Mouse (Mus musculus) midbrain, embryonic 16.5 days (tissue): ENCODE results near the gene Atp7a. TPM values are rescaled to one million over a fixed set of nuclear protein-coding genes. Genes with fewer than 3 reads are reported as not detected.

Experiments
- ATAC-seq: fragments of 200-750 bp; cut with Nextera tagmentation; 2 replicates; pipeline ENCODE4 v1.8.0; 2017; ENCODE audit warnings: moderate TSS enrichment
- H3K27ac ChIP-seq: fragments of 300-500 bp; sonication (generic); 2 replicates; pipeline ENCODE4 v1.5.1; 2014; ENCODE audit warnings: mild to moderate bottlenecking, low read length, mixed read lengths
- H3K27me3 ChIP-seq: fragments of 300-500 bp; sonication (generic); 2 replicates; pipeline ENCODE4 v1.6.1; 2014; ENCODE audit warnings: low read depth, low read length, mixed read lengths; ENCODE audit not compliant: control insufficient read depth, insufficient read depth
- H3K36me3 ChIP-seq: fragments of 300-500 bp; sonication (generic); 2 replicates; pipeline ENCODE4 v1.6.1; 2014; ENCODE audit warnings: mild to moderate bottlenecking, low read length, moderate library complexity, mixed read lengths; ENCODE audit not compliant: control insufficient read depth, insufficient read depth
- H3K4me1 ChIP-seq: fragments of 300-500 bp; sonication (generic); 2 replicates; pipeline ENCODE4 v1.6.1; 2014; ENCODE audit warnings: mild to moderate bottlenecking, low read length, mixed read lengths; ENCODE audit not compliant: control insufficient read depth, insufficient read depth
- H3K4me2 ChIP-seq: fragments of 300-500 bp; sonication (generic); 2 replicates; pipeline ENCODE4 v1.6.1; 2014; ENCODE audit warnings: mild to moderate bottlenecking, low read length, mixed read lengths
- H3K4me3 ChIP-seq: fragments of 300-500 bp; sonication (generic); 2 replicates; pipeline ENCODE4 v1.5.1; 2014; ENCODE audit warnings: low read depth, mild to moderate bottlenecking, low read length, moderate library complexity, mixed read lengths
- H3K9ac ChIP-seq: fragments of 300-500 bp; sonication (generic); 2 replicates; pipeline ENCODE4 v1.6.1; 2014; ENCODE audit warnings: low read depth, low read length, mixed read lengths
- H3K9me3 ChIP-seq: fragments of 300-500 bp; sonication (generic); replicated peaks from 2 replicates; pipeline ENCODE4 v1.6.1; 2014; ENCODE audit warnings: mild to moderate bottlenecking, low read length, mixed read lengths; ENCODE audit not compliant: control insufficient read depth, poor library complexity, severe bottlenecking
- WGBS: fragments of 180-500 bp; shearing (Covaris S2); extraction: QIAGEN DNeasy Blood & Tissue Kit; methylation state at CpG from one replicate; pipeline ENCODE4 v1.1.7; 2014; 5-methylcytosine and 5-hydroxymethylcytosine counted together
- polyA plus RNA-seq: library from polyadenylated mRNA; unstranded; fragments of >200 nt; fragmentation: Nextera tagmentation; extraction: Ambion mirVana; gene quantifications from 2 replicates; pipeline ENCODE4 v1.2.1, GENCODE M21; 2015

The Atp7a gene
- polyA plus RNA-seq, 1 experiment from 2014 or later, result 13.9 TPM

DNA sequence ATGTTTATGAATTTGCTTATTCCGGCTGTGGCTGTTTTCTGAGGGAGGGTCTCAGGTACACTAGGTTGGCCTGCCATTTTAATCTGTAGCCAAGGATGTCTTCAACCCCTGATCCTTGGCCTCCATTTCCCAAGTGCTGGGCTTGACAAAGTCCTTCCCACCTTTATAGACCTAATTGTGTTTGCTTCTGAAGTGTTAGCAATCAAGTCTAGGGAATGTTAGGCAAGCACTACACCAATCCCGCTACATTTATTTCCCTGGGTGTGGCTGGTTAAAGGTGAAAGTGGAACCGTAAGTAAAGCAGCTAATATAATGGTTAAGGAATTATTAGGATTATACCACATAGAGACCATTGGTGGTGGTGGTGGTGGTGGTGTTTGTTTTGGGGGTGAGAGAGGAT, 10.0 kb upstream of the Atp7a start:
- peaks cover 7% of the 10 kb centered on the region for H3K4me1 ChIP-seq
- no peak for ATAC-seq
- no peak overlapping the region for H3K4me3 ChIP-seq
- no peak overlapping the region for H3K27ac ChIP-seq
- no peaks in the 10 kb centered on the region for H3K9me3 ChIP-seq
- H3K27me3 ChIP-seq, result no peaks in the 10 kb centered on the region
- H3K36me3 ChIP-seq, result no peaks in the 10 kb centered on the region
- H3K9ac ChIP-seq, result no peak overlapping the region
- peak overlapping the region; percentile 28 for H3K4me2 ChIP-seq
- 93% methylated on average over 3 of the region's 3 CpGs for WGBS

DNA sequence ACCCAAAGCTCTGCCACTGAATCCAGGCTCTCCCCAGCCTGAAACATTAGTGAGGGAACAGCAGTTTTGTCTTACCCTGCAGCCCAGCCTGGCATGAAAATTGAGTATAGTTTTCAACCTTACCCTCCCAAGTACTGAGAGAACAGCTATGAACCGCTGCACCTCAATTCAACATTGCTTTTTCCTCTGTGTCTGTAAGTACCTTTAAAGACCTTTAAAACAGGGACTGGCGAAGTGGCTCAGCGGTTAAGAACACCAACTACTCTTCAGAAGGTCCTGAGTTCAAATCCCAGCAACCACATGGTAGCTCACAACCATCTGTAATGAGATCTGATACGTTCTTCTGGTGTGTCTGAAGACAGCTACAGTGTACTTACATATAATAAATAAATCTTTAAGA, 9.6 kb upstream of the Atp7a start:
- ATAC-seq, result no peak
- no peak overlapping the region; the same call in 1 of the 2 replicates for H3K4me2 ChIP-seq

DNA sequence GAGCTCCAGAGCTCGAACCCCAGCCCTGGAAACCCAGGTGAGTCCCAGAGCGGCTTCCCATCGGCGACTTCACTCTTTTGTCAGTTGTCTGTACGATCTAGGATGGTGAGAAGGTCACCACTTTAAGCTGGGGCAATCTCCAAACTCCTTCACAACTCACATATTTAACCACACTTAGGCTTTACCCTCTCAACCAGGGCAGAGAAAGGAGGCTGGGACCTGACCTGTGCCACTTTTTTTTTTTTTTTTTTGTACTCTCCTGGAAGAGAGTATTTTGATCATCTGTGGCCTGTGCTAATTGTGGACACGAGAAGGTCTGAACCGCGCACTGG, 233 bp downstream of the Atp7a start:
- H3K4me2 ChIP-seq, result peak overlapping the region; percentile 50
- peak overlapping the region; percentile 57 for H3K4me3 ChIP-seq
- H3K27ac ChIP-seq, result peak overlapping the region; percentile 75
- H3K36me3 ChIP-seq, result no peaks in the 10 kb centered on the region
- no peaks in the 10 kb centered on the region for H3K9me3 ChIP-seq
- H3K4me1 ChIP-seq, result peaks cover 4% of the 10 kb centered on the region
- no peaks in the 10 kb centered on the region for H3K27me3 ChIP-seq
- 12% methylated on average over 8 of the region's 8 CpGs for WGBS
- H3K9ac ChIP-seq, result peak overlapping the region; percentile 43
- no peak; the same call in 1 of the 2 replicates for ATAC-seq

More for the DNA sequence above, 9.6 kb upstream of the Atp7a start:
- H3K9me3 ChIP-seq, result no peaks in the 10 kb centered on the region
- H3K27me3 ChIP-seq, result no peaks in the 10 kb centered on the region
- peaks cover 7% of the 10 kb centered on the region for H3K4me1 ChIP-seq
- no peaks in the 10 kb centered on the region for H3K36me3 ChIP-seq
- H3K4me3 ChIP-seq, result no peak overlapping the region
- 93% methylated on average over 4 of the region's 4 CpGs for WGBS
- H3K27ac ChIP-seq, result no peak overlapping the region
- no peak overlapping the region for H3K9ac ChIP-seq

DNA sequence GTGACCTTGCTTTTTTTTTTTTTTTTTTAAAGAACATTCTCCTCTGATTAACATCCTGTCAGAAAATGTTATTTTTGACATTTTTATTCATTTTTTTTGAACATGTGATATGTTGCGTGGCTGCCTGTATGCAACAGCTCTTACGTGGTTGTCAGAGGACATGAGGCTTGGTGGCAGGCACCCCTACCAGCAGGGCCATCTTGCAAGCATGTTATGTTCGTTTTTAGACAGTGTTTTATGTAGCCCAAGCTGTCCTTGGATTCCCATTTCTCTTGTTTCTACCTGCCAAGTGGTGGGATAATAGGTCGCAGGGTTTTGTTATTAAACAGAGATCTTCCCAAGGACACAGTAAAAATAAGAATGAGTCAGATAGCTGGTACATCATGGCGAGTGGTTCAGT, 3.1 kb downstream of the Atp7a start:
- H3K4me3 ChIP-seq, result no peak overlapping the region
- no peak overlapping the region for H3K27ac ChIP-seq
- H3K9me3 ChIP-seq, result no peaks in the 10 kb centered on the region
- 83% methylated on average over 5 of the region's 5 CpGs for WGBS
- H3K4me2 ChIP-seq, result no peak overlapping the region
- ATAC-seq, result no peak
- no peaks in the 10 kb centered on the region for H3K36me3 ChIP-seq
- H3K4me1 ChIP-seq, result peaks cover 4% of the 10 kb centered on the region
- no peaks in the 10 kb centered on the region for H3K27me3 ChIP-seq
- H3K9ac ChIP-seq, result no peak overlapping the region

DNA sequence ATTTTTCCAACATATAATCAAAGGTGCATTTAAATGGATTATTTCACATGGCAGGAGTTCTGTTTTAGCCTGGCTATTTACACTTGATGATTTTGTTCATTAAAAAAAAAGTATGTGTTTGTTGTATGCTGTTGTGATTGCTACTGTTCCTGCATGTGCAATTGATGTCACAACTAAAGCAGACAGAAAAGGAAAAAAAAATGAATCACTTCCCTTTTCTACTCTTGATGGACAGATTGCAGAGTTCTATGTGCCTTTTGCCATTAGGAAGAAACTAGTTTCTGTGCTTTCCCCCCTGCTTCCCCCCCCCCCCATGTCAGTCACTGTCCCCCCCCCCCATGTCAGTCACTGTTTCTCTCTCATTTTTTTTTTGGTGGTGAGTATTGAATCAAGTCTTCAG, 4.0 kb downstream of the Atp7a start:
- no peak overlapping the region for H3K27ac ChIP-seq
- no peaks in the 10 kb centered on the region for H3K27me3 ChIP-seq
- no peak overlapping the region for H3K4me3 ChIP-seq
- peaks cover 4% of the 10 kb centered on the region for H3K4me1 ChIP-seq
- no peaks in the 10 kb centered on the region for H3K36me3 ChIP-seq
- ATAC-seq, result no peak
- no peak overlapping the region for H3K4me2 ChIP-seq
- no peak overlapping the region for H3K9ac ChIP-seq
- H3K9me3 ChIP-seq, result no peaks in the 10 kb centered on the region

DNA sequence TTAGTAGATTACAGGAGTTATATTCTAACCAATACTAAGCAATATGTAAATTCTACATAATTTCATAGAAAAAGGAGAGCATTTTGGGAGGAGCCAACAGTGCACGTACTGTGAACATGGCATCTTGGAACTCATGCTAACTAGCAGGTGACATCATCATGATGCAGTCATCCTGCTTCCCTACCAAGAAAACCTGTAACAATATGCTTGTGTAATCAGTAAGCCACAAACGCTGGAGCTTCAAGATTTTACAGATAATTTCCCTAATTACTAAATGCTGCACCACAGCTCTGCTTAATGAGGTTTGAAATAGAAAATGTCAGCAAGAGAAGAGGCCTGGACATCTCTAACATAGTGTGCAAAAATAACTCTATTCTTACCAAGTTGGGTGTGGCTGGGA, 8.7 kb downstream of the Atp7a start:
- H3K9me3 ChIP-seq, result no peaks in the 10 kb centered on the region
- H3K36me3 ChIP-seq, result no peaks in the 10 kb centered on the region
- H3K9ac ChIP-seq, result no peak overlapping the region
- H3K27me3 ChIP-seq, result no peaks in the 10 kb centered on the region
- H3K4me1 ChIP-seq, result peaks cover 2% of the 10 kb centered on the region; the same call in 1 of the 2 replicates
- no peak overlapping the region for H3K27ac ChIP-seq
- no peak for ATAC-seq
- no peak overlapping the region for H3K4me2 ChIP-seq
- no peak overlapping the region for H3K4me3 ChIP-seq
- WGBS, result 67% methylated on average over 2 of the region's 2 CpGs

DNA sequence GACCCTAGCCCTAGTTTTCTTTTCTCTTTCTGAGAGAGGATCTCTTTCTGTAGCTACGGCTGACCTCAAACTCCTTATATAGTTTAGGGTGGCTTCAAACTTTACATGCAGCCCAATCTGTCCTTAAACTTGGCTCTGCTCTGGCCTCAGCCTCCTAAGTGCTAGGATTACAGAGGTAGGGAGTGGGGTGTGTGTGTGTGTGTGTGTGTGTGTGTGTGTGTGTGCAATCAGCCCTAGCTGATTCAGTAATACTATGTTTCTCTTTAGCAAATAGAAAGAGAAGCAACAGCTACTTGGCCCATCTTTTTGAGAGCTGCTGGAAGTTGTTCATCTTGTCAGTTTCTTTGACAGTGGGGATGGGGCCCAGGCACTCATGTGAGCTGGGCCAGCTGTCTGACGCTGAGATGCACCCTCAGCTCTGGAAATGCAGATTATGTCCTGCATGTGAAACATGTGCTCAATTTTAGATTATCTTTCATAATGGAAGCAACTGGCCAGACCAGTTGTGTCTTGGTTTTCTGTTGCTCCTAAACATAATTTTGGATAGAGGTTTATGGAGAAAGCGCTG, 10.2 kb downstream of the Atp7a start:
- H3K9ac ChIP-seq, result no peak overlapping the region
- WGBS, result 81% methylated on average over 3 of the region's 3 CpGs
- H3K27me3 ChIP-seq, result no peaks in the 10 kb centered on the region
- ATAC-seq, result no peak
- no peak overlapping the region for H3K4me2 ChIP-seq
- no peak overlapping the region for H3K4me3 ChIP-seq
- H3K4me1 ChIP-seq, result no peaks in the 10 kb centered on the region
- no peaks in the 10 kb centered on the region for H3K9me3 ChIP-seq
- H3K27ac ChIP-seq, result no peak overlapping the region
- H3K36me3 ChIP-seq, result no peaks in the 10 kb centered on the region

DNA sequence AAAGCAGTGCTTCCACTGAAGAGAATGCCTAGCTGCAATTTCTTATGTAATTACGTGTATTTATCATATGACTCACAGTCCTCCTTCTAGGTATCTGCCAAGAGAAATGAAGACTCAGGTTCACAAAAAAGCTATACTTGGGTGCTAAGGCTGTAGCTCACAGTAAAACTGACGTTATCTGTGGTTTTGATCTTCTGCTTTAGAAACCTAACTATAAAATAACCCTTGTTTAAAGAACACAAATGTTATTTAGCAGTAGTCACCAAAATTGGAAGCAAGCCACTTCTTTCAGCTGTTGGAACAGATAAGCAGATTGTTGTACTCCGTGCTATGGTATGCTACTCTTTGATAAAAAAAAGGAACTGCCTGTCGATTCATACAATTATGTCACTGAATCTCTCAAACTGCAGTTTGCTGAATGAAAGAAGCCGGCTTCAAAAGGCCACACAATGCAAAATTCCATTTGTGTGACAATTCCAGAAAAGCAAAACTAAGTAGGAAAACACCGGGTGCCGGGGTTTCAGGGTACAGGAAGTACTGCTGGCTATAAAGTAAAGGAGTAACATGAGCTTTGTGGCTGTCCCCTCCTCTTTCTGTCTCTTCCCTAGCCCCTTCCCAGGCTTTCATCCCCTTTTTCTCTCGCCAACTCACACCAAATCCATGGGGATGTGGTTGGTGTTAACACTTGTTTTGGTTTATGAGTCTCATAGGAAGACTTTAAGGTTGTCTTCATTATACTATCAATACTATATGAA, 17.0 kb downstream of the Atp7a start:
- WGBS, result 61% methylated on average over 8 of the region's 8 CpGs
- Histone ChIP-seq H3K4me1 (no peaks in the 10 kb centered on the region), H3K9ac (no peak overlapping the region), H3K27me3 (no peaks in the 10 kb centered on the region), H3K4me2 (no peak overlapping the region), H3K36me3 (no peaks in the 10 kb centered on the region), H3K27ac (no peak overlapping the region), H3K4me3 (no peak overlapping the region), H3K9me3 (no peaks in the 10 kb centered on the region)
- no peak for ATAC-seq

DNA sequence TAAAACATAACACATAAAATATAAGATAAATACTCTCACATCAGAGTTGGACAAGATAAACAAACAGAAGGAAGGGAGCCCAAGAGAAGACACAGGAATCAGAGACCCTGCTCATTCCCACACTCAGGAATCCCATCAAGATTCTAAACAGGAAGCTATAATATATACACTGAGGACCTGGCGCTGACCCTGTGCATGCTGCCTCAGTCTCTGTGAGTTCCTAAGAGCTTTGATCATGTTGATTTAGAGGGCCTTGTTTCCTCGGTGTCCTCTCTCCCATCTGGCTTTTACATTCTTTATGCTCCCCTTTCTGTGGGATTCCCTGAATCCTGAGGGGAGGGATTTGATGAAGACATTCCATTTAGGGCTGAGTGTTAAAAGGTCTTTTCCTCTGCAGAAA, 18.4 kb downstream of the Atp7a start:
- H3K4me1 ChIP-seq, result no peaks in the 10 kb centered on the region
- H3K4me2 ChIP-seq, result no peak overlapping the region
- WGBS, result 52% methylated on average over 2 of the region's 2 CpGs
- no peak overlapping the region for H3K27ac ChIP-seq
- no peaks in the 10 kb centered on the region for H3K9me3 ChIP-seq
- H3K9ac ChIP-seq, result no peak overlapping the region
- no peak overlapping the region for H3K4me3 ChIP-seq
- H3K27me3 ChIP-seq, result no peaks in the 10 kb centered on the region
- no peak for ATAC-seq
- no peaks in the 10 kb centered on the region for H3K36me3 ChIP-seq
